Mouse (Mus musculus) 3134 (cell line): ENCODE results near the gene Fhl2.

Experiments
- DNase-seq: peaks from one replicate; pipeline ENCODE4 v3.0.0-alpha.2; 2011; ENCODE audit warnings: low spot score; ENCODE audit not compliant: insufficient read length; ENCODE audit errors: extremely low read depth

The Fhl2 gene

DNA sequence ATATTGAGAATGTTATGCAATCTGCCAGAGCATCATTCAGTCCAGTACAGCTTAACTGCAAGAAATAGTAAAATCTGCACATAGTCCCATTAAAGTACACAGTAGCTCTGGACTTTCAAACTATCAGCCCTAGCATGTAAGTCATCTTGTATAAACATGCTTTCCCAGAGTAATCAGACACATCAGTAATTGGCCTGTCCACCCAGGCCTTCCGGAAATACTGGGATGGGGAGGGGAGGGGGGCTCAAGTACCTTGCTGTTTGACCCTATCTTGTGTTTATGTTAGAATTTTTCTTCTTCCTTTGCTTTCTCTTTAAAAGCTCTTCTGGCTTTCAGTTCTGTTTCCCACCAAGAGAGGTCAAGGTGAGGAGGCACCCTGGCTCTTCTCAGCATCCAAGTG is 725 bp downstream of the Fhl2 start:
- DNase-seq, result no peak

DNA sequence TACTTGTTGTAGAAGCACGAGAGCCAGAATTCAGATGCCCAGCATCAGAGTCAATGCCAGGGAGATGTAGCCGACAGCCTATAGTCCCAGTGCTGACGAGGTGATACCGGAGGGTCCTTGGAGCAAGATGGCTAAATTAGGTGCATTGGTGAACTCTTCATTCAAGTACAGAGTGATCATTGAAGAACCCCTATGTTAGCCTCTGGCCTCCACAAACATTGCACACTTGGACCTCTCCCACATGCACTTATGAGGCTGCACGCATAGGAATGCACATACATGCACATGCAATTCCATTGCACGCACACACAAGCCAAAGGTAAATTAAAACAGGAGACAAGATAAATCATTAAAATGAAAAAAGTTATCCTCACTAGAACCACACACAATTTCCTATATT is 3.4 kb downstream of the Fhl2 start:
- DNase-seq, result no peak

DNA sequence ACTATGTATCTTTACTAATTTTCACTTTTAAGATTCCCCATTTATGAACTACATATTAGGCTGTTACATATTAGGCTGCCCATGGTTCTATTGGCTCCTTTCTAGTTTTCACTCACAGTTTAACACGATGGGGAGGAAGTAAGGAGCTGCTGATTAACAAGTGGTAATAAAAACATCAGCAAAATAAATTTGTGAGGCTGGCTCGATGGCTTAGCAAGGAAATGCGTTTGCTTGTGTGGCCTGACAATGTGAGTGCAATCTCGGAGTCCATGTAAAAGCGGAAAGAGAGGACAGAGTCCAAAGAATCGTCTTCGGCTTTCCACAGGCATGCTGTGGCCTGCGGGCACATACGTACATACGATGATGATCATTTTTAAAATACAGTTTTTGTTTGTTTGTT is 4.3 kb downstream of the Fhl2 start:
- DNase-seq, result no peak

DNA sequence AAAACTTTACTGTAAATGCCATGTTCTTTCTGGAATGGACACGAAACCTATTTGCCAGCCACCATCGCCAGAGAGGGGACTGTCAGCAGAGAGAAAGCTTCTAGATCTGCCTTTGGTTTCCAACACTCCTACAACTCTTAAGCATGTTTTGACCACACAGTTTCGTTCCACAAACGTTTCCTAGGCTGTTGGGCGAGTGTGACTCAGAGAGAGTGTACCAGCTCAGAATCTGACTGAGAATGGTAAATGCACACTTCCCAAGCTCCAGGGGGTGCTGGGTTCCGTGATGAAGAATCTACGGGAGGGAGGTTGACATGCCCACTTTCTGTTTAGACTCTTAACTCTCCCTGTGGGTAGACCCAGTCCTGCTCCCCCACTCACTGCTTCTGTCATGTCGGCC is 5.7 kb downstream of the Fhl2 start:
- DNase-seq, result no peak

DNA sequence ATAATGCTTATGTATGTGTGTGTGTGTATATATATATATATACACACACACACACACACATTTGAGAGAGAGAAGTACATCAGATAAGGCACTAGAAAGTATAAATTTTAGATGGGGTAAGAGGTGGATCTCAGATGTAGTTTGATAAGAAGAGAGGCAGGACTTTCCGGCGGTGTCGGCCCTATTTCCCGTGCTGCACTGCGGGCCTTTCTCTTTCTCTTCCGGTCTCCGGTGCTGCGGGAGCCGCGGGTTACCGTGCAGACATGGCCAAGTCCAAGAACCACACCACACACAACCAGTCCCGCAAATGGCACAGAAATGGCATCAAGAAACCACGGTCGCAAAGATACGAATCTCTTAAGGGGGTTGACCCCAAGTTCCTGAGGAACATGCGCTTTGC is 7.9 kb downstream of the Fhl2 start:
- peak; percentile 56 for DNase-seq

DNA sequence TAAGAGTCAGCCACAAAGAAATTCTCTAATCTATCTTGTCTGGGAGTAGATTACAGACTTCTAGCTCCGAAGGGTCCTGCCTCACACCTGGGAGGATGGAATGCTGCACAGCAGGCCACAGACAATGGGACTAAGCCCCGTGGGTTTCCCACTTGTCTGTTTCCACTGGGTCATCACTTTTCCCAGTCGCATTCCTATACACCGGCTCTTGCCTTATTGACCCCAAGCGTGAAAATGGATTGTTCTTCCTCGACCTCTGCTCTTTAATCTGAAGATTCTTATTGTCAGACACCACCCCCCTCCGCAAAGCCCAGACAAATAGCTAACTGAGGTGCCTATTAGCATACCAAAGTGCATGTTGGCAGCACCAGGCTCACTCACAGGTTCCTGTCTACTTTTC is 10.4 kb downstream of the Fhl2 start:
- DNase-seq, result no peak

DNA sequence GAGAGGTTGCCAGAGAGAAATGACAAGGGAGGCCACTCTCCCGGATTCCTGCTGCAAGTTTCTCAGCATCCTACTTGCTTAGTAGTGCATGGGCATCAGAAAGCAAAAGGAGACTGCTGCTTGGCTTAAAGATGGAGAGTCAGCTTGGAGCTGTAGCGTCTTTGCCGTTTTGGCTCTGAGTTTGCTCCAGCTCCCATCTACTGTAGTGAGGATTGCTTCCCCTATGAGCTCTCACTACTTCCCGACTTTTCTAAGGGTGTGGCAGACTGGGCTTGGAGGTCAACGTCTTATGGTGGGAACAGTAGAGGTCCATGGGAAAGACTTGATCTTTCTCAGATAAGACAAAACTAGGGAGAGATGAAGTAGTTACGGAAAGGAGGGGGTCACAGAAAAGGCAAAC is 15.9 kb downstream of the Fhl2 start:
- DNase-seq, result no peak

DNA sequence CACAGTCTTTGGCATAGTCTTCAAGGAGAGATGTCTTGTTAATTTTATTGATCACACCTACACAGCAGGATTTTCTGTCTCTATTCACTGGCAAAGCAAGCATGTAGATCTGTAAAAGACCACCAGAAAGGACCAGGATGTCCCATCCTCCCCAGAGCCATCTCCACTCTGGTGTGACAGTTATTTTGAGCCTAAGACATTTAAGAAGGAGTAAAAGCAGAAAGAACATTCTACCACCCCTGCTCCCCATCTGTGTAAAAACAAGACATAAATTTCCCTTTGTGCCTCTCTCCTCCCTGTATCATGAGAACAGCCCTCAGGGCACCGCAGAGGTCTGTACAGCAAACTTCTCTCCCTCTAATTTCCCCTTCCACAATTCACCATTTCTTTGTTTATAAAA is 18.0 kb downstream of the Fhl2 start:
- DNase-seq, result no peak

DNA sequence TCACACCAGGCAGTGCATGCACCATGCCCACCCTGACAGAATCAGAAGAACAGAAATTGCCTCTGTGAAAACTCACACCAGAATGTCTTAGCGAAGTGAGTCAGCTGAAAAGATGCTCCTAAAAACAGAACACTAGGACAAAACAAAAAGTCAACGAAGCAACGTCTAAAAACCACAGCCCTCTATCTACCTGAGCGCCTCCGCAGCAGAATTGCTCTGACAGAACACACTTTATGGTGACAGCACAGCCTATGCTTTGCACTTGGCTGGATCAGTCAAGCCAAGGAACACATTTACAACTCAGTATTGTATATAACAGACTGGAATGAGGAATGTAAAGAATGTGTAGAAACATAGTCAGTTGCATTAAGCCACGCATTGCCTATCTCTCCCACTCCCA is 18.4 kb downstream of the Fhl2 start:
- no peak for DNase-seq

DNA sequence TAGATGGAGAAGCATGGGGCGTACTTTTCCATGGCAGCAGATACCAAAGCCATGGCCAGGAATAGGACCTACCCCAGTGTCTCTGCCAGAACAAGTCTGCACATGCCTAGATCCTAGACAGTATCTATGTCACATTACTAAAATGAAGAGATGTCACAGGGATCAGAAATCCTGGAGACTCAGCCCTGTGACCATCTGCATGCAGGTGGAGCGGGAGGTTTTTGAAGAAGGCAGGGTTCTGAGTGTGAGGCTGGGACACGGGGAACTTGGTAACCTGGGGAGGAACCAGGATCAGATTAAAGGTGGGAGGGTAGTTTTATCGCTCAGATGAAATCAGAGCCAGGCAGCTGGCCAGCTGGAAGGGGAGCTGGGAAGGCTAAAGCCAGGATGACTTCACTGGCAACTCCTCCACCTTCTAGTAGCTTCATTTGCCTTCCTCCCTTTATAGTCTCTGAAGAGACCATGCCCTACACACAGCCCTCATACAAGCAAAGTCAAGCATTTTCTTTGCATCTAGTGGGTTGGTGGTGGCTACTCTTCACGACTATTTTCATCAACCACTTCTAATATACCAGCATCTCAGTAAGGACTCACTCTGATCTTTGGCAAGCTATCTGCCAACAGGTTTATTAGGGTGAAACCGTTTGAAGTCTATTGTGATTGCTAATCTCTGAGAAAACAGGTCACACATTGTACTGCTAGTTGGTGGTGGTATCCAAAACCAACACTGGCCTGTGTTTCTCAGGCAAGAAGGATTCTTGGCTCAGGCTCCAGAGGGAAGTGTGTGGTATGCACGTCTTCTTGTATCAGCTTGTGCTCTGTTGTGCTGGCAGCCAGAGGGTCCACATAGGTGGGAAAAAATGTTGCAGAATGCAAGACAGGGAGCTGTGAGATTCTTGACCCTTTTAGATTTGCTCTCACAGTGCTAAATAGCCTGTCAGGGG is 23.2 kb downstream of the Fhl2 start:
- no peak for DNase-seq

DNA sequence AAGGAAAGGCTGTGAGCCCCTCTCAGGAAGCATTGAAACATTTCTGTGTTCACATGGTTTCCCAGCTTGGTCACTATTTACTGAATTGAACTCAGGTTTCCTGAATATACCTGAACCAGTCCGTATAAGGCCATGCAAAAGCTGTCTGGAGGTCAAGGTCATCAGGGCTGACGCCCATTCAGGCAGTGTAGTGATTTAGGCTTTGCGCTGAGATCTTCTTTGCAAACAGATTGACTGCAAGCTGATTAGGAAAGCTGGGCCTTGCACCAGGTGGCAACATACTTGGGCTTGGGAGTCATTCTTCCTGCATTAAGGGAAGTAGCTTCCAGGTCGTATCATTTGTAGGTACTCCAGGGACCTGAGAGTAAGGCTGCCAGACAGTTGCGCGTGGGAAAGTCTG is 25.0 kb downstream of the Fhl2 start:
- no peak for DNase-seq

DNA sequence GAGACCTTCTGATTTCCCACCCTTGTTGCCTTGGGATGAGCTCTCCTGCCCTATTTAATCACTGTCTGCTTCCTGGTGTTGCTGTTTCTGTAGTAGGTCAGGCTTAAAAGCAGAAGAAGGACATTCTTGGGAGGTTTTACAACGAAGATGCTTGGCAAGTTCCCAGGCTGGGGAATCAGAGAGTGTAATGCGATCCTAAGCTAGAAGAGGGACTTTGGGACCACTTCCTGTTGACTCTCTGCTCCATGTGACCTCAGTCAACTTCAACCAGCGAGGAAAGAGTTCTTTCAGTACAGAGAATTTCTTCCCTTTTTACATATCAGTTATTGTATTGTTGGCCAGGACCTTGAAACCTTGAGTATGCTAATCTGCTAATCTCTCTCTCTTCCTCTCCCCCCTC is 25.7 kb downstream of the Fhl2 start:
- DNase-seq, result no peak

DNA sequence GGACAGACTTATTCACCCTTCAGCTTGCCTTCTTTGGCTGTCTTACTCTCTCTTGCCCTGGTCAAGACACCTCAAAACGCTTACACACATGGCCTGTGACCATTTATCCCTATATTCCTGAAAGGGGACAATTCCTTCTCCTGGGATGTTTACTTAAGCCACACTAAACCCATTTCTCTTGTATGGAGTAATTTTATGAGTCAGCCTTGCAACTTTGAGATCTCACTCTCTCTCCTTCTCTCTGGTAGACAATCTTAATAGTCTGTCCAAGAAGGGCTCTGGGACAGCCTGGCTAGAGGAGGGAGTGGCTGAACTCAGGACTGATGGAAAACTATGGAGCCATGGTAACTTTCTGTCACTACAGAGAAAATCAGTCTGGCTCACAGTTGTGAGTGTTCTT is 27.1 kb downstream of the Fhl2 start:
- no peak for DNase-seq

DNA sequence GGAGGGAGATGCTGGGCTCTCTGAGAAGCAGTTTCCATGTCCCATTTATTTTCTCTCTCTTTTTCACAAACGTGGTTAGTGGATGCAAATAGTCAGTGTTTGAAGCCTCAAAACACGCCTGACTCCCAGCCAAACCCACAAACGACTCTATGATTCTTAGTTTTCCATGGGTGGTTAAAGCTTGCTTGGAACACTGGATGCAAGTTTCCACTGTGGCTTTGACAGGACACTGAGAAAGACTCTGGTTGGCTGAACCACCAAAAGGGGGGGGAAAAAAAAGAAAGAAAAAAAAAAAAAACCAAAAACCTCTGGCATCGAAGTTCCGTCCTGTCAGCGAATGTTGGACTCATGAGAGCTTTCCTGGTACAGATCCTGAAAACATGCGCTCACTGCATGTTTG is 27.6 kb downstream of the Fhl2 start:
- DNase-seq, result peak; percentile 85

DNA sequence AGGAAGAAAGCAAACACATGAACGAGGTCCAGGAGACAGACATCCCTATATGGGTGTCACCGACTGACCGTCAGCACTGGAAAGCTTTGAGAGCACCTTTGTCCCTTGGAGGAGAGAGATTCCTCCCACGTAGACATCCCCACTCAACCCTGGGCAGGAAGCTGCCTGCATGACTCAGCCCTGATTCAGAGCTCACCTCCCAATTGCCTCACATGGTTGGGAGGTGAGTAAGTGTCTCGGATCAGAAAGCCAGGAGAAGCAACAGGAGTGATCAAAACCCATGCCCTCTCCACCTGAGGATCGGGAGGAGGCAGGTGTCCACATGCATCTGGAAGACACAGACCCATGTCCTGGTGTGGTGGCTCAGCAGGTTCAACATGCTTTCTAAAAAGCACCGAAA is 28.2 kb downstream of the Fhl2 start:
- peak; percentile 80 for DNase-seq

DNA sequence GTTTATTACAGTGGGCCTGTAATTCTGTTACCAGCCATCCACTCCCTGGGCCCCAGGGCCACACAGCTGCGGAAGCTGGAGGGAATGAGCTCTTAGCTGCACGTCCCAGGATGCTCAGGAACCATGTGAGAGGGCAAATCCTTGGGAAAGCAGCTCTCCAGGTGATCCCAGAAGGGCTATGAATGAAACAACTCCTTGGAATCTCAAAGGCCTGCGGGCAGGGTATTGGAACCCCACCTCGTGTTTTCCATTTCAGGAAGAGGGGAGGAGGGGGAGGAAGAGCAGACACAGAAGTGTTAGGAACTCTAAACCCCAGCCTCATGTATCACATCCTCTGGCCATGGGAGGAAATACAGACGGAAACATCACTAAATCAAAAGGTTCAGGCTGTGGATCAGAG is 28.8 kb downstream of the Fhl2 start:
- DNase-seq, result no peak

DNA sequence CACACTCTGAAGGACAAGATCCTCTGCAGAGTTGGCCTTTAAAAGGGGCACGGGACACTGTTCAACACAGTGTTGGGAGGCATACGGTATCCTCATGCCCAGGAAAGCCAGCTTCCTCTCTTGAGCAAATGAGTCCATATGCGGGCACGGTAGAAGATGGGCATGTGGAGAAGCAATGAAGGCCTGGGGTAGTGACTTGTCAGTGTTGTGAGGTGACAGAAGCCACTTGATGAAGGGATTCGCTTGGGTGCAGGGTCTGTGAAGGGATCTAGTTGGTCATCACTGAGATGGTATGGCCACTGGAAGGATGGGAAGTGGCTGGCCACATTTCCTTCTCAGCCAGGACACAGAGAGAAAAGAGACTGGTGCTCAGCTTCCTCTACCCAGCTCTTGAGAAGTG is 32.2 kb downstream of the Fhl2 start:
- DNase-seq, result no peak

DNA sequence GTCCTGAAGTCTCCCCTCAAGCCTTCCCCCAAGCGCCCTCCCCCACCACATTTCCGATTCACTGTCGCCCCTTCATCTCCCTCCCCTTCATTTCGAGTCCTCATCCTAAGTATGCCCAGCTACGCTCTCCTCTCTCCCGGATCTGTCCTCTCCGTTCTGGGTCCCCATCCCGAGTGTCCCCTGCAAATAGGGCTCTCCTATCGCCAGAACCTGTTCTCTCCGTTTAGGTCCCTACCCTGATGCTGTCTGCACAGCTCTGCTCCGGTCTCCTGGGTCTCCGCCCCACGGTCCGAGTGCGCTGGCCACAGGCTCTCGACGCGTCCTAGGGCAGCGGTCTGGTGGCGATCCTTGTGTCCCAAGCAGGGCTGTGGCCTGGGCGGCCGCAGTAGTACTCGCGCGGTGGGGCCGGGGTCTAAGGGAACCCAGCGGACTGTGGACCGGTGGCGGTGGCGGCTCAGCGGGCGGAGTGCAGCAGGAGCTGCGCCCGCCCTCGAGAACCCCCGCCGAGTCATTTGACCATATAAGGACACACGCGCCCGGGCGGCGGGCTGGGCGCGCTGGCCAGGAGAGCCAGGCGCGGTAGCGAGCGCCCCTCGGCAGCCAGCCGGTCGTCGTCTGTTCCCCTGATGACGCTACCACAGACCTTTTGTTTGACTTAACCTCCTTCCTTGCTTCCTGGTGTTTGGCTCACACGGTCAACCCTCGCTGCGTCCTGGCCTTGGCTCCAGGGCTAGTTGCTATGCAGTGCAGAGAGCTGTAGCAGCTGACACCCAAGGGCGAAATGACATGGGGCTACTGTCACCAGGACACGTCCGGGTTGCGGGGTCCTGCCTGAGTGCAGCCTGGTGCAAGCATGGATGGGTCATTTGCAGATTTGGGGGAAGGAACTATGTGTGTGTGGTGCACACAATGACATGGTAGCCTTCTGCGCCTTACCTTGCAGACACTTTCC is 33.0 kb downstream of the Fhl2 start:
- DNase-seq, result peak; percentile 92

DNA sequence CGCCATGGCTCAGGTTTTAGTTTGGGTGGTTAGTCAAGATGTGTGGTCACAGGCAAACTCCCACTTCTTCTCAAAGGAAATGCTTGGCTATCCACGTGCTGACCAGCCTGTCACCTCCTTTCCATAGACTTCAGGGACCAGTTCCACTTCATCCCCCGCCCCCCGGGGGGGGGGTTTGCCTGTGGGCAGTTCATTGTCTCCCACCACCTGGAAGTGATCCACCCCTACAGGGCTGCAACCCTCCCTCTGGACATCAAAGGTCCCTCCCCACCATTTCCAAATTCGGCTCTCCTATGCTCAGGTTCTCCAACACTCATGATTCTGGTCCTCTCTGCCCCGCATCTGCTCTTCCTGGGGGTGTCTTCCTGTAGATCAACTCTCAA is 33.7 kb downstream of the Fhl2 start:
- peak; percentile 70 for DNase-seq

DNA sequence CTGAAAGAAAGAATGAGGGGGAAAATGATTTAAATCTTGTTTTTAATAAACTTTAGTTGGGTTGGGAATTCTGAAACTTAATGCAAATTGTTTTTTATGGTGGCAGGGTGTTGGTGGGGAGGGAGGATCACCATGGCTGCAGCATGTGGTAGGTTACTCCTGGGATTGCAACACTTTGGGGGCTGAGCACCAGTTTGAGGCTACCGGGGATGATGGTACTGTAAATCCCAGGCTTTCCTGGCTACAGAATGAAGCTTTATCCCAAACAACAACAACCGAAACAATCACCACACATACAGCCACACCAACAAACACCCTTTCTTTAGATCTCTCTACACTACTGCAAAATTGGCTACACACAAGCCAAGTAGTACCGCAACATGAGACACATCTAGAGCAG is 34.4 kb downstream of the Fhl2 start:
- DNase-seq, result no peak

DNA sequence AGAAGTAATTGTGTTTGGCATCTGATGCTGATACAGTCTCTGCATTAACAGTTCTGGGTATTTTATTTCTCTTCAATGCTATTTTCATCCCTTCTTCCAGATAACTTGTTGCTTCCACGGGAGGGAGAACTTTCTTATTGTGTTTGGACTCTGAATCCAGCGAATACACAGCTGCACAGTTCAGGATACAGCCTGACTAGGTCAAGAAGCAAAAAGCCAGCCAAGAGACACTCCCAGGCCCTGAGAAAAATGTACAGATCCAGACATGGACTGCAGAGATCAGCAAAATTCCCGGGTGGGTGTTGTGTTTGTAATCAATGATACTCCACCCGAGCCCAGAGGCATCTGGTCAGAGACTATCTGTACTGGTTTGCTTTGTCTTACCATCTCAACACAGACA is 37.4 kb downstream of the Fhl2 start:
- DNase-seq, result no peak

DNA sequence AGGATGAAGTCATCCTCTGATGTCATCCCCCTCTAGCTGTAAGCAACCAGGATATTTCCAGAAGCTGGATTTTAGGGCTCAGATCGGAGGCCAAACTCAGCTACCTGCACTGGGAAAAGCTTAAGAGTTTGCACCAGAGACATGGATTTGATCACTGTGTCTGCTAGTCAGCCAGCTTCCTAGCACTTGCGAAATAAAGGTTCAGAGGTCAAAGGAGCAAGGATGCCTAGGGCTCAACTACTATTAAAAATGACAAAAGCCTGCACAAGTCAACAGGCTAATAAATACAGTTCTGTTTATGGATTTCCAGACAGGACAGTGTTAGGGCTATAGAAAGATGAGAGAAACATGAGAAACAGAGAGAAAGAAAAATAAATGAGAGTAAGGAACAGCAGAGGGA is 38.9 kb downstream of the Fhl2 start:
- no peak for DNase-seq
